Mouse (Mus musculus) small intestine, adult 2 months (tissue): ENCODE data around the gene Tspear.

Source experiments
- CTCF ChIP-seq: fragments of 200-500 bp; IDR thresholded peaks from 2 replicates; pipeline ENCODE4 v1.5.1; 2012; ENCODE audit warnings: low read depth, mild to moderate bottlenecking, control low read depth, inconsistent platforms, low read length, moderate library complexity, mixed read lengths; ENCODE audit not compliant: insufficient replicate concordance, insufficient read length; ENCODE audit errors: extremely low read depth
- POLR2A ChIP-seq: fragments of 200-500 bp; IDR thresholded peaks from 2 replicates; pipeline ENCODE4 v1.6.1; 2012; ENCODE audit warnings: low read depth, mild to moderate bottlenecking, control low read depth, inconsistent platforms, low read length, moderate library complexity

GRCm38 (mm10) chr10:77684181-77684580 is 2.2 kb upstream of the Tspear start:
- TF ChIP-seq POLR2A (no peak), CTCF (no peak)
